Comparison of ENCODE assay signal across 20 mouse cellular contexts in the genomic region with DNA sequence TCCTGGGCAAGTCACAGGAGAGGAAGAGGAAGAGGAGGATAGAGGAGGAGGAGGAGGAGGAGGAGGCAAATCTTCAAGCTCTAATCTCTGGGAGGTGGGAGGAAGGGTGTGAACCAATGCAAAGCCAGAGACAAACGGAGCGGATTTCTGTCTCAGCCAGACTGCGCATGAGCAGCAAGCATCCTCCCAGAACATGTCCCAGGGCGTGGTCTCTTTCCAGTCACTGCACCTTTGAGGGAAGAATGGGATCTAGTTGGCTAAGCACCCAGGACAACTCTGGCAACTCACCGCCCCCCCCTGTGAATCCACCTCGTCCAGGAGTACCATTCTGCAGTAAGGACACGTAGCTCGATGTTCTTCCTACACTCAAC. TPM values are rescaled to one million over a fixed set of nuclear protein-coding genes. Genes with fewer than 3 reads are reported as not detected.
A peak's percentile ranks its signal among the peaks of the same experiment; 100 is the strongest.
DNase-seq lines count a peak whose midpoint lies in the region; ATAC-seq and TF ChIP-seq lines count a peak whose summit lies in the region.
"Had no signal": no experiment of that assay in that cellular context is flagged by ENCODE, and none has a peak within 500 bp of the region (broad histone marks: within the 10 kb centered on the region; RNA-seq: fewer than 3 reads in every experiment).

No protein-coding gene starts in this region.

- H3K4me2 ChIP-seq in midbrain, embryonic 11.5 days, result no peak overlapping the region
- no peak overlapping the region for H3K4me2 ChIP-seq in midbrain, embryonic 14.5 days (ENCODE audit: low read length)
- no peak overlapping the region for H3K4me2 ChIP-seq in kidney, embryonic 15.5 days
- H3K4me2 ChIP-seq in forebrain, postnatal 0 days (ENCODE audit: low read depth), result no peak overlapping the region
- H3K4me2 ChIP-seq: hindbrain, embryonic 14.5 days; intestine, embryonic 15.5 days; liver, embryonic 12.5 days; midbrain, embryonic 15.5 days; stomach, embryonic 15.5 days had no signal

- H3K4me3 ChIP-seq in midbrain, embryonic 11.5 days (ENCODE audit: low read depth, low read length), result no peak overlapping the region
- no peak overlapping the region for H3K4me3 ChIP-seq in midbrain, embryonic 14.5 days (replicated peaks; ENCODE audit: low read depth, low read length)
- no peak overlapping the region for H3K4me3 ChIP-seq in kidney, embryonic 15.5 days (replicated peaks)
- no peak overlapping the region for H3K4me3 ChIP-seq in forebrain, postnatal 0 days (ENCODE audit: low read depth, low read length)
- H3K4me3 ChIP-seq: intestine, embryonic 15.5 days; layer of hippocampus, adult 2 months; liver, embryonic 12.5 days; midbrain, embryonic 15.5 days; stomach, embryonic 15.5 days had no signal

- H3K27ac ChIP-seq in midbrain, embryonic 11.5 days (ENCODE audit: low read depth, low read length), result no peak overlapping the region
- no peak overlapping the region for H3K27ac ChIP-seq in midbrain, embryonic 14.5 days (replicated peaks; ENCODE audit: low read depth, low read length)
- H3K27ac ChIP-seq in kidney, embryonic 15.5 days, result no peak overlapping the region
- no peak overlapping the region for H3K27ac ChIP-seq in forebrain, postnatal 0 days (ENCODE audit: low read depth, low read length)
- H3K27ac ChIP-seq: hindbrain, embryonic 14.5 days; intestine, embryonic 15.5 days; layer of hippocampus, adult 2 months; liver, embryonic 12.5 days; midbrain, embryonic 15.5 days; stomach, embryonic 15.5 days had no signal

- no peaks in the 10 kb centered on the region for H3K27me3 ChIP-seq in midbrain, embryonic 11.5 days (ENCODE audit: control insufficient read depth, insufficient read depth, low read length)
- no peaks in the 10 kb centered on the region for H3K27me3 ChIP-seq in midbrain, embryonic 14.5 days (ENCODE audit: control insufficient read depth, insufficient read depth, low read length)
- H3K27me3 ChIP-seq in kidney, embryonic 15.5 days, result 0 out of 2 replicates have a peak, but pooled peaks cover 6% of the 10 kb centered on the region
- H3K27me3 ChIP-seq in forebrain, postnatal 0 days (ENCODE audit: insufficient read depth, low read length), result no peaks in the 10 kb centered on the region
- H3K27me3 ChIP-seq: intestine, embryonic 15.5 days; midbrain, embryonic 15.5 days; stomach, embryonic 15.5 days had no signal

- 74% methylated on average over 8 of the region's 8 CpGs for WGBS in midbrain, embryonic 11.5 days
- 68% methylated on average over 8 of the region's 8 CpGs for WGBS in midbrain, embryonic 14.5 days
- WGBS in kidney, embryonic 15.5 days, result 72% methylated on average over 8 of the region's 8 CpGs
- WGBS in forebrain, postnatal 0 days, result 65% methylated on average over 8 of the region's 8 CpGs

- H3K9me3 ChIP-seq in midbrain, embryonic 11.5 days (ENCODE audit: control insufficient read depth, low read length), result no peaks in the 10 kb centered on the region
- H3K9me3 ChIP-seq in midbrain, embryonic 14.5 days (ENCODE audit: control insufficient read depth, low read length), result no peaks in the 10 kb centered on the region
- no peaks in the 10 kb centered on the region for H3K9me3 ChIP-seq in kidney, embryonic 15.5 days (replicated peaks)
- no peaks in the 10 kb centered on the region for H3K9me3 ChIP-seq in forebrain, postnatal 0 days (ENCODE audit: low read length)
- H3K9me3 ChIP-seq: intestine, embryonic 15.5 days; liver, embryonic 12.5 days; midbrain, embryonic 15.5 days; stomach, embryonic 15.5 days had no signal

- no peaks in the 10 kb centered on the region for H3K4me1 ChIP-seq in midbrain, embryonic 11.5 days (ENCODE audit: control insufficient read depth, insufficient read depth, low read length)
- H3K4me1 ChIP-seq in midbrain, embryonic 14.5 days (ENCODE audit: control insufficient read depth, insufficient read depth, low read length), result no peaks in the 10 kb centered on the region
- H3K4me1 ChIP-seq in kidney, embryonic 15.5 days, result 0 out of 2 replicates have a peak, but pooled peaks cover 5% of the 10 kb centered on the region
- no peaks in the 10 kb centered on the region for H3K4me1 ChIP-seq in forebrain, postnatal 0 days (ENCODE audit: insufficient read depth)
- H3K4me1 ChIP-seq: stomach, embryonic 15.5 days had no signal

- no peak overlapping the region for H3K9ac ChIP-seq in midbrain, embryonic 11.5 days (ENCODE audit: low read length)
- H3K9ac ChIP-seq in midbrain, embryonic 14.5 days (replicated peaks; ENCODE audit: low read length), result no peak overlapping the region
- no peak overlapping the region for H3K9ac ChIP-seq in kidney, embryonic 15.5 days
- H3K9ac ChIP-seq in forebrain, postnatal 0 days, result no peak overlapping the region
- H3K9ac ChIP-seq: hindbrain, embryonic 14.5 days; intestine, embryonic 15.5 days; liver, embryonic 12.5 days; midbrain, embryonic 15.5 days; stomach, embryonic 15.5 days had no signal

- ATAC-seq in cerebellum, adult (ENCODE audit: insufficient number of reproducible peaks, low FRiP score, low TSS enrichment), result no peak
- ATAC-seq in midbrain, embryonic 11.5 days (ENCODE audit: low FRiP score), result no peak
- no peak for ATAC-seq in midbrain, embryonic 14.5 days (ENCODE audit: low FRiP score, low TSS enrichment)
- ATAC-seq in kidney, embryonic 15.5 days (replicated peaks; ENCODE audit: low FRiP score), result no peak
- ATAC-seq in forebrain, postnatal 0 days, result no peak
- ATAC-seq: intestine, embryonic 15.5 days; liver, embryonic 12.5 days; midbrain, embryonic 15.5 days had no signal

- no peak for TF ChIP-seq CTCF in forebrain, postnatal 0 days (IDR thresholded peaks at IDR 0.05; ENCODE audit: low read depth)

- peak; percentile 67 for DNase-seq in cerebellum, adult 11-12 months
- DNase-seq in midbrain, embryonic 11.5 days (ENCODE audit: low spot score, missing footprints), result peak; percentile 44
- no peak for DNase-seq in midbrain, embryonic 14.5 days
- peak; percentile 73 to 79 for DNase-seq in cerebellum, postnatal 10 days
- peak; percentile 25 for DNase-seq in heart, postnatal 4 days
- DNase-seq in forebrain, postnatal 0 days, result no peak
- DNase-seq: adrenal gland, postnatal 10 days; left cerebral cortex, postnatal 4 days; spleen, adult 18-20 months had no signal

- H3K36me3 ChIP-seq in midbrain, embryonic 11.5 days (ENCODE audit: control insufficient read depth, insufficient read depth, low read length), result no peaks in the 10 kb centered on the region
- no peaks in the 10 kb centered on the region for H3K36me3 ChIP-seq in midbrain, embryonic 14.5 days (ENCODE audit: control insufficient read depth, insufficient read depth, low read length)
- no peaks in the 10 kb centered on the region for H3K36me3 ChIP-seq in kidney, embryonic 15.5 days
- H3K36me3 ChIP-seq in forebrain, postnatal 0 days (ENCODE audit: insufficient read depth), result no peaks in the 10 kb centered on the region
- H3K36me3 ChIP-seq: intestine, embryonic 15.5 days; liver, embryonic 12.5 days; midbrain, embryonic 15.5 days; stomach, embryonic 15.5 days had no signal

RNA-seq across cellular contexts. Expression of a gene that starts 17.6 kb away (rescaled TPM):
- polyA plus RNA-seq in midbrain, embryonic 11.5 days (2014; fragmentation: Nextera tagmentation; extraction: Ambion mirVana), result 0.59 and 0.92 TPM in 2 replicates
- not detected in 2 replicates for polyA plus RNA-seq in midbrain, embryonic 14.5 days (2014; fragmentation: Nextera tagmentation; extraction: Ambion mirVana)
- total RNA-seq in heart, postnatal 4 days (2021), result 1,000 to 10,000 TPM; 1,420 to 1,616 TPM
- polyA plus RNA-seq in kidney, embryonic 15.5 days (2015; fragmentation: Nextera tagmentation; extraction: Ambion mirVana), result 3.9 and 5.8 TPM in 2 replicates
- total RNA-seq in forebrain, postnatal 0 days (2014; rRNA removed), result not detected in 2 replicates
- polyA plus RNA-seq in forebrain, postnatal 0 days (2015; fragmentation: Nextera tagmentation; extraction: Ambion mirVana), result not detected in 2 replicates
- total RNA-seq: gastrocnemius, postnatal 36 days; layer of hippocampus, adult 2 months; left cerebral cortex, adult 18-20 months; left cerebral cortex, postnatal 4 days; megakaryocyte progenitor cell, adult 5-6 weeks had no signal
- polyA plus RNA-seq: hindbrain, embryonic 14.5 days; midbrain, embryonic 15.5 days had no signal

RNA-seq across cellular contexts. Expression of a gene that starts 33.7 kb away (rescaled TPM):
- polyA plus RNA-seq in midbrain, embryonic 11.5 days (2014; fragmentation: Nextera tagmentation; extraction: Ambion mirVana), result 1.5 and 1.8 TPM in 2 replicates
- polyA plus RNA-seq in midbrain, embryonic 14.5 days (2014; fragmentation: Nextera tagmentation; extraction: Ambion mirVana), result 5.9 and 9.8 TPM in 2 replicates
- total RNA-seq in heart, postnatal 4 days (2021), result not detected
- 1.3 and 2.0 TPM in 2 replicates for polyA plus RNA-seq in kidney, embryonic 15.5 days (2015; fragmentation: Nextera tagmentation; extraction: Ambion mirVana)
- 8.6 and 12.9 TPM in 2 replicates for total RNA-seq in forebrain, postnatal 0 days (2014; rRNA removed)
- 7.1 and 7.2 TPM in 2 replicates for polyA plus RNA-seq in forebrain, postnatal 0 days (2015; fragmentation: Nextera tagmentation; extraction: Ambion mirVana)
- total RNA-seq: megakaryocyte progenitor cell, adult 5-6 weeks had no signal

RNA-seq across cellular contexts. Expression of a gene that starts 38.1 kb away (rescaled TPM):
- polyA plus RNA-seq in midbrain, embryonic 11.5 days (2014; fragmentation: Nextera tagmentation; extraction: Ambion mirVana), result 83.8 and 97.4 TPM in 2 replicates
- polyA plus RNA-seq in midbrain, embryonic 14.5 days (2014; fragmentation: Nextera tagmentation; extraction: Ambion mirVana), result 42.5 and 46.6 TPM in 2 replicates
- 10 to 100 TPM; 68.5 to 70.2 TPM for total RNA-seq in heart, postnatal 4 days (2021)
- 133 and 141 TPM in 2 replicates for polyA plus RNA-seq in kidney, embryonic 15.5 days (2015; fragmentation: Nextera tagmentation; extraction: Ambion mirVana)
- 20.4 and 29.0 TPM in 2 replicates for total RNA-seq in forebrain, postnatal 0 days (2014; rRNA removed)
- 48.0 and 51.3 TPM in 2 replicates for polyA plus RNA-seq in forebrain, postnatal 0 days (2015; fragmentation: Nextera tagmentation; extraction: Ambion mirVana)

RNA-seq across cellular contexts. Expression of a gene that starts 39.3 kb away (rescaled TPM):
- 27.2 and 29.4 TPM in 2 replicates for polyA plus RNA-seq in midbrain, embryonic 11.5 days (2014; fragmentation: Nextera tagmentation; extraction: Ambion mirVana)
- 40.5 and 57.6 TPM in 2 replicates for polyA plus RNA-seq in midbrain, embryonic 14.5 days (2014; fragmentation: Nextera tagmentation; extraction: Ambion mirVana)
- 10 to 100 TPM; 92.8 to 94.5 TPM for total RNA-seq in heart, postnatal 4 days (2021)
- 52.9 and 57.3 TPM in 2 replicates for polyA plus RNA-seq in kidney, embryonic 15.5 days (2015; fragmentation: Nextera tagmentation; extraction: Ambion mirVana)
- total RNA-seq in forebrain, postnatal 0 days (2014; rRNA removed), result 181 and 195 TPM in 2 replicates
- polyA plus RNA-seq in forebrain, postnatal 0 days (2015; fragmentation: Nextera tagmentation; extraction: Ambion mirVana), result 101 and 102 TPM in 2 replicates

RNA-seq across cellular contexts. Expression of a gene that starts 54.4 kb away (rescaled TPM):
- 15.0 and 15.8 TPM in 2 replicates for polyA plus RNA-seq in midbrain, embryonic 11.5 days (2014; fragmentation: Nextera tagmentation; extraction: Ambion mirVana)
- 0.23 and 8.5 TPM in 2 replicates for polyA plus RNA-seq in midbrain, embryonic 14.5 days (2014; fragmentation: Nextera tagmentation; extraction: Ambion mirVana)
- 10 to 100 TPM; 38.7 to 39.6 TPM for total RNA-seq in heart, postnatal 4 days (2021)
- polyA plus RNA-seq in kidney, embryonic 15.5 days (2015; fragmentation: Nextera tagmentation; extraction: Ambion mirVana), result 39.0 and 52.1 TPM in 2 replicates
- 9.8 and 14.9 TPM in 2 replicates for total RNA-seq in forebrain, postnatal 0 days (2014; rRNA removed)
- 15.9 and 19.8 TPM in 2 replicates for polyA plus RNA-seq in forebrain, postnatal 0 days (2015; fragmentation: Nextera tagmentation; extraction: Ambion mirVana)
- total RNA-seq: megakaryocyte progenitor cell, adult 5-6 weeks had no signal

Comparison
In these comparisons a context has a peak if more than half of its experiments do, and no peak if none do; other contexts are left out.
1. DNase-seq: peak in cerebellum, adult 11-12 months (single experiment), midbrain, embryonic 11.5 days (single experiment), cerebellum, postnatal 10 days (2 of 2) and heart, postnatal 4 days (single experiment); none in midbrain, embryonic 14.5 days (single experiment) and forebrain, postnatal 0 days (single experiment).